Mouse (Mus musculus): Measurements from ENCODE around the gene 9130008F23Rik.

The 9130008F23Rik gene

GRCm38 (mm10) chr17:40879924-40880691 is at the start of gene 9130008F23Rik:
9130008F23Rik (minus strand) TSS chr17:40880559.
- no peak for DNase-seq

- DNase-seq: no peak
Measured at GRCm38 (mm10) chr17:40915499-40915898, 35.1 kb upstream of the 9130008F23Rik start.

GRCm38 (mm10) chr17:40914250-40914649 is 33.9 kb upstream of the 9130008F23Rik start, which contains the start of gene Glyatl3:
Glyatl3 (minus strand) TSS chr17:40914350.
- DNase-seq: no peak

- DNase-seq: no peak
Measured at GRCm38 (mm10) chr17:40904721-40905154, 24.4 kb upstream of the 9130008F23Rik start.

GRCm38 (mm10) chr17:40904056-40904597 is 23.8 kb upstream of the 9130008F23Rik start:
- DNase-seq: no peak

GRCm38 (mm10) chr17:40903345-40903744 is 23.0 kb upstream of the 9130008F23Rik start:
- no peak for DNase-seq

GRCm38 (mm10) chr17:40899783-40900363 is 19.5 kb upstream of the 9130008F23Rik start:
- DNase-seq: no peak

GRCm38 (mm10) chr17:40896863-40897262 is 16.5 kb upstream of the 9130008F23Rik start:
- DNase-seq: no peak

- DNase-seq: no peak
Measured at GRCm38 (mm10) chr17:40887849-40888536, 7.6 kb upstream of the 9130008F23Rik start.

- DNase-seq: no peak
Measured at GRCm38 (mm10) chr17:40885155-40885554, 4.8 kb upstream of the 9130008F23Rik start.

GRCm38 (mm10) chr17:40882172-40882571 is 1.8 kb upstream of the 9130008F23Rik start:
- DNase-seq: no peak

GRCm38 (mm10) chr17:40879528-40879923 is 833 bp downstream of the 9130008F23Rik start:
- no peak for DNase-seq

- DNase-seq: no peak
Measured at GRCm38 (mm10) chr17:40877741-40878140, 2.6 kb downstream of the 9130008F23Rik start.

- DNase-seq: no peak
Measured at GRCm38 (mm10) chr17:40875568-40875967, 4.8 kb downstream of the 9130008F23Rik start.

GRCm38 (mm10) chr17:40874701-40875100 is 5.7 kb downstream of the 9130008F23Rik start:
- DNase-seq: no peak

- no peak for DNase-seq
Measured at GRCm38 (mm10) chr17:40873582-40874011, 6.8 kb downstream of the 9130008F23Rik start.

- DNase-seq: no peak
Measured at GRCm38 (mm10) chr17:40872626-40873025, 7.7 kb downstream of the 9130008F23Rik start.

- no peak for DNase-seq
Measured at GRCm38 (mm10) chr17:40868952-40869747, 11.2 kb downstream of the 9130008F23Rik start.

GRCm38 (mm10) chr17:40855065-40855464 is 25.3 kb downstream of the 9130008F23Rik start:
- no peak for DNase-seq

- DNase-seq: no peak
Measured at GRCm38 (mm10) chr17:40837308-40837707, 43.1 kb downstream of the 9130008F23Rik start.

- no peak for DNase-seq
Measured at GRCm38 (mm10) chr17:40831870-40832269, 48.5 kb downstream of the 9130008F23Rik start.
